Mouse (Mus musculus): ENCODE results near the gene Prmt7. TPM values are rescaled to one million over a fixed set of nuclear protein-coding genes. Genes with fewer than 3 reads are reported as not detected.
A peak's percentile ranks its signal among the peaks of the same experiment; 100 is the strongest.

Prmt7 gene
- total and polyA plus RNA-seq, 3 experiments, result 48.4 to 87.3 (median 69.5) TPM

DNA sequence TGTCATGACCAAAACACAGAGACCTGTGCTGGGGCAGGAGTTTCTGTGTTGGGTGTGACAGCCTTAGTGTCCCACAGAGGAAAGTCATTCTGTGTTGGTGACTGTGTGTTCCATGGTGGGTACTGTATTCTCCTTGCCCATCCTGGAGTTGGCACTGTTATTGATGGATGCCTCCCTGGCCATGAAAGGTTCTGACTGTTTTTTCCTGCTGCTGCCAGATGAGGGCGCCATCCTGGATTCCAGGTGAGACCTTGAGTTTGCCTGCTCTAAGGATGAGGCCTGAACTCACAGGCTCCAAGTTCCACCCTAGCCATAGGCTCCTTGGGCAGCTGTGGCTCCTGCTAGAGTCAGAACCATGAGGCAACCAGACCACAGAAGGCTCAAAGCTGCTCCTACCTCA lies 47.4 kb downstream of the Prmt7 start:
- no peak for TF ChIP-seq EP300 (IDR thresholded peaks at IDR 0.05; ENCODE audit: low read length)
- no peak for TF ChIP-seq POLR2A (IDR thresholded peaks at IDR 0.05; ENCODE audit: low read depth, low read length)
- peak; percentile 33 to 48; a peak in 3 of 4 replicates for TF ChIP-seq CTCF (conservative IDR thresholded peaks at IDR 0.05 in 1 of 2, IDR thresholded peaks at IDR 0.05 in 1 of 2; ENCODE audit: low read depth in 2 of 2, low read length in 2 of 2)
- TF ChIP-seq RAD21 (IDR thresholded peaks at IDR 0.05; ENCODE audit: low read depth, low read length), result peak; percentile 19
- TF ChIP-seq SMC3 (IDR thresholded peaks at IDR 0.05; ENCODE audit: low read depth, low read length), result peak; percentile 40
- dilution Hi-C loops (cut with MboI; ENCODE audit: extremely low pct_ligation_motif_present, extremely low pct_unique_long_range_greater_than_20kb, low sequenced_read_pairs) (no loop called here), in situ Hi-C loops (cut with MboI; ENCODE audit: low pct_ligation_motif_present, low pct_unique_long_range_greater_than_20kb, low sequenced_read_pairs) (no loop called here)
- Histone ChIP-seq H3K4me2 (ENCODE audit: insufficient read depth, low read depth, poor library complexity, severe bottlenecking) (no peak overlapping the region), H3K4me1 (ENCODE audit: control insufficient read depth in 1 of 2, insufficient read depth in 2 of 2) (no peaks in the 10 kb centered on the region), H3K4me3 (replicated peaks in 1 of 3; ENCODE audit: low read depth in 2 of 3, low read length in 2 of 3, poor library complexity in 1 of 3) (no peak overlapping the region), H3K27ac (ENCODE audit: insufficient read depth, low read depth) (no peak overlapping the region), H3K9ac (ENCODE audit: insufficient read depth, low read depth) (no peak overlapping the region), H3K36me3 (replicated peaks in 1 of 2; ENCODE audit: control insufficient read depth in 1 of 2, insufficient read depth in 1 of 2, low read length in 1 of 2) (peaks cover 18 to 89% of the 10 kb centered on the region in 2 experiments), H3K9me3 (replicated peaks; ENCODE audit: low read length) (no peaks in the 10 kb centered on the region), H3K79me2 (replicated peaks; ENCODE audit: control insufficient read depth, extremely low read depth, insufficient read depth, poor library complexity, severe bottlenecking) (no peaks in the 10 kb centered on the region), H3K27me3 (replicated peaks) (no peaks in the 10 kb centered on the region)
- DNase-seq (ENCODE audit: extremely low read depth), result peak; percentile 13

DNA sequence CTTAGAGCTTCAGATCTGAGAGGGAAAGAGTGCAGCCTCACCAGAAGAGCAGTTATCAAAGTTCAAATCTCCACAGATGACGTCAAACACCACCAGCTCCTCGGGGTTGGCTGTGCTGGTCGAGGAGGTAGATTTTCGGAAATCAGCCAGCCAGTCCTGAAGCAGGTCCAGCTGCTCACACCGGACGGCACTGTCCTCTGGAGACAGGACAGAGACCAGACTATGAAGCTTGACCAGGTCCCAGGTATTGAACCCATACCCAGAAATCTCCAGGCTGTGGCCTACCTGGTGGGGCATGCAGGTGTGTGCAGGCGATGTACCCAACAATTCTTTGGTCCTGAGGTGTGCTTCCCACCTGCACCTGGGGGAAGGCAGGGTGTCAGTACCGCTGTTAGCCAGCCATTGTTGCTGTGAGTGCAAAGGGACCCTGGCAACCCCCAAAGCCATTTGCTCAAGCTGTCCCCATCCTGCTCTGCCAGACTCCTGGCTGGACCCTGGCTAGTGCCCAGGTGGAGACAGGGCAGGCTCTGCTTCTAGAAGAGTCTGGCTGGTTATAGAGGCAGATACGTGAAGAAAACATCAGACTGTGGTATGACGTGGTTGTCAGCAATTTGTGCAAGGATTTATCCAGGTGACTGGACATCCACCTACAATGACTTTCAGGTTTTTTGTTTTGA lies 49.0 kb downstream of the Prmt7 start:
- dilution Hi-C loops (cut with MboI; ENCODE audit: extremely low pct_ligation_motif_present, extremely low pct_unique_long_range_greater_than_20kb, low sequenced_read_pairs), result no loop called here

DNA sequence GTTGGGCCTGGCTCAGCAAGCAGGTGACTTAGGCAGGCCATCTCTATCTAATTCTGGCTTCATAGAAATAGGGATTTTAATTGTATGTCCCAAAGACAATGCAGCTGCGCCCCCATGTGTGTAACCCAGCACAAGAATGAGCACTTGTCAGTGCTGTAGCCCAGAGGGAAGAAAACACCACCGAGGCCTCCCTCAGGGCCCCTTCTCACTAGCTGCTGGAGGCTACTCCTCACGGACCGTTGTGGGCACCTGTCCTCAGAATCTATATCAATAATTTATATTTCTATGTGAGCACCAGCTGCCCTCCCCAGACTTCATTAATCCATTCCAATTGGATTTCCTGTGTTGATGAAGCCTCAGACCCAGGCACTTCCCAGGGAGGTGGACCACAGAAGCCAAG lies 50.2 kb downstream of the Prmt7 start:
- no peak overlapping the region for H3K27ac ChIP-seq (ENCODE audit: insufficient read depth, low read depth)
- H3K9ac ChIP-seq (ENCODE audit: insufficient read depth, low read depth), result no peak overlapping the region
- no peaks in the 10 kb centered on the region for H3K27me3 ChIP-seq (replicated peaks)
- in situ Hi-C loops (cut with MboI; ENCODE audit: low pct_ligation_motif_present, low pct_unique_long_range_greater_than_20kb, low sequenced_read_pairs), result no loop called here
- no peak overlapping the region for H3K4me3 ChIP-seq (replicated peaks in 1 of 3; ENCODE audit: low read depth in 2 of 3, low read length in 2 of 3, poor library complexity in 1 of 3)
- no peaks in the 10 kb centered on the region for H3K79me2 ChIP-seq (replicated peaks; ENCODE audit: control insufficient read depth, extremely low read depth, insufficient read depth, poor library complexity, severe bottlenecking)
- H3K9me3 ChIP-seq (replicated peaks; ENCODE audit: low read length), result no peaks in the 10 kb centered on the region
- H3K36me3 ChIP-seq (replicated peaks in 1 of 2; ENCODE audit: control insufficient read depth in 1 of 2, insufficient read depth in 1 of 2, low read length in 1 of 2), result peaks cover 8 to 64% of the 10 kb centered on the region in 2 experiments
- H3K4me1 ChIP-seq (ENCODE audit: control insufficient read depth in 1 of 2, insufficient read depth in 2 of 2), result no peaks in the 10 kb centered on the region
- TF ChIP-seq CHD2 (IDR thresholded peaks at IDR 0.05; ENCODE audit: low read length) (no peak), EP300 (IDR thresholded peaks at IDR 0.05; ENCODE audit: low read length) (no peak), SIN3A (IDR thresholded peaks at IDR 0.05; ENCODE audit: low read length) (no peak), GABPA (IDR thresholded peaks at IDR 0.05; ENCODE audit: insufficient replicate concordance, low read depth, low read length) (no peak), ZMIZ1 (IDR thresholded peaks at IDR 0.05; ENCODE audit: low read depth, low read length) (no peak), MYC (IDR thresholded peaks at IDR 0.05; ENCODE audit: low read depth, low read length) (no peak), MAZ (IDR thresholded peaks at IDR 0.05; ENCODE audit: low read depth, low read length) (no peak), NRF1 (IDR thresholded peaks at IDR 0.05; ENCODE audit: low read depth, low read length) (no peak), CHD1 (IDR thresholded peaks at IDR 0.05; ENCODE audit: low read depth, low read length) (no peak), JUN (IDR thresholded peaks at IDR 0.05; ENCODE audit: insufficient read depth, low read depth, low read length) (no peak), TCF12 (IDR thresholded peaks at IDR 0.05; ENCODE audit: low read depth, low read length) (no peak), MEF2A (IDR thresholded peaks at IDR 0.05; ENCODE audit: borderline replicate concordance, low read depth, low read length) (no peak), BHLHE40 (IDR thresholded peaks at IDR 0.05; ENCODE audit: low read depth, low read length) (no peak), KAT2A (IDR thresholded peaks at IDR 0.05; ENCODE audit: insufficient replicate concordance, low read length) (no peak), TBP (conservative IDR thresholded peaks at IDR 0.05; ENCODE audit: low read depth, low read length) (no peak), ZNF384 (IDR thresholded peaks at IDR 0.05; ENCODE audit: low read depth, low read length) (no peak), ZKSCAN1 (IDR thresholded peaks at IDR 0.05; ENCODE audit: borderline replicate concordance, low read depth, low read length) (no peak), JUND (conservative IDR thresholded peaks at IDR 0.05; ENCODE audit: low read depth, low read length) (no peak)
- H3K4me2 ChIP-seq (ENCODE audit: insufficient read depth, low read depth, poor library complexity, severe bottlenecking), result no peak overlapping the region
- dilution Hi-C loops (cut with MboI; ENCODE audit: extremely low pct_ligation_motif_present, extremely low pct_unique_long_range_greater_than_20kb, low sequenced_read_pairs), result no loop called here
- DNase-seq (ENCODE audit: extremely low read depth), result no peak

More for the DNA sequence above, 49.0 kb downstream of the Prmt7 start:
- TF ChIP-seq USF1 (IDR thresholded peaks at IDR 0.05; ENCODE audit: low read depth, low read length) (no peak), UBTF (IDR thresholded peaks at IDR 0.05; ENCODE audit: low read depth, low read length) (no peak), USF2 (conservative IDR thresholded peaks at IDR 0.05; ENCODE audit: low read depth, low read length) (no peak), E2F4 (IDR thresholded peaks at IDR 0.05; ENCODE audit: insufficient replicate concordance, low read depth, low read length) (no peak), MAX (IDR thresholded peaks at IDR 0.05; ENCODE audit: low read length) (no peak)
- no peaks in the 10 kb centered on the region for H3K27me3 ChIP-seq (replicated peaks)
- H3K4me3 ChIP-seq (replicated peaks in 1 of 3; ENCODE audit: low read depth in 2 of 3, low read length in 2 of 3, poor library complexity in 1 of 3), result no peak overlapping the region
- H3K4me1 ChIP-seq (ENCODE audit: control insufficient read depth in 1 of 2, insufficient read depth in 2 of 2), result no peaks in the 10 kb centered on the region
- no peak overlapping the region for H3K27ac ChIP-seq (ENCODE audit: insufficient read depth, low read depth)
- H3K79me2 ChIP-seq (replicated peaks; ENCODE audit: control insufficient read depth, extremely low read depth, insufficient read depth, poor library complexity, severe bottlenecking), result no peaks in the 10 kb centered on the region
- H3K4me2 ChIP-seq (ENCODE audit: insufficient read depth, low read depth, poor library complexity, severe bottlenecking), result no peak overlapping the region
- DNase-seq (ENCODE audit: extremely low read depth), result no peak
- H3K9ac ChIP-seq (ENCODE audit: insufficient read depth, low read depth), result no peak overlapping the region
- in situ Hi-C loops (cut with MboI; ENCODE audit: low pct_ligation_motif_present, low pct_unique_long_range_greater_than_20kb, low sequenced_read_pairs), result no loop called here
- peaks cover 8 to 76% of the 10 kb centered on the region in 2 experiments for H3K36me3 ChIP-seq (replicated peaks in 1 of 2; ENCODE audit: control insufficient read depth in 1 of 2, insufficient read depth in 1 of 2, low read length in 1 of 2)
- no peaks in the 10 kb centered on the region for H3K9me3 ChIP-seq (replicated peaks; ENCODE audit: low read length)

Measured in CH12.LX (cell line).